ENCODE assay signal across 13 mouse cellular contexts in genomic region chrX:13691865-13692264, GRCm38 (mm10). TPM values are rescaled to one million over a fixed set of nuclear protein-coding genes. Genes with fewer than 3 reads are reported as not detected.
DNase-seq lines count a peak whose midpoint lies in the region; TF ChIP-seq lines count a peak whose summit lies in the region.
"Had no signal": no experiment of that assay in that cellular context is flagged by ENCODE, and none has a peak within 500 bp of the region (broad histone marks: within the 10 kb centered on the region; RNA-seq: fewer than 3 reads in every experiment).

No protein-coding gene starts in this region.

- no peak overlapping the region for H3K4me3 ChIP-seq in heart, adult 2 months
- no peak overlapping the region for H3K4me3 ChIP-seq in lung, adult 2 months (replicated peaks; ENCODE audit: extremely low read depth, low read depth, low read length)
- H3K4me3 ChIP-seq in MEL (ENCODE audit: control insufficient read depth in 1 of 2, insufficient read depth in 1 of 2, low read depth in 2 of 2, low read length in 2 of 2) = no peak overlapping the region
- H3K4me3 ChIP-seq: limb, embryonic 15.5 days; megakaryocyte, embryonic 14.5 days had no signal

- TF ChIP-seq RAD21 in MEL (IDR thresholded peaks at IDR 0.05; ENCODE audit: low read depth, low read length) = peak; percentile 92

- no peak overlapping the region for H3K9ac ChIP-seq in heart, adult 2 months (ENCODE audit: low read depth, low read length)
- H3K9ac ChIP-seq in MEL (ENCODE audit: control insufficient read depth, low read depth, low read length, poor library complexity, severe bottlenecking) = no peak overlapping the region
- H3K9ac ChIP-seq: limb, embryonic 15.5 days had no signal

- H3K9me3 ChIP-seq in MEL (replicated peaks; ENCODE audit: insufficient read depth, low read length) = no peaks in the 10 kb centered on the region
- H3K9me3 ChIP-seq: limb, embryonic 15.5 days; megakaryocyte, embryonic 14.5 days had no signal

- no peaks in the 10 kb centered on the region for H3K79me2 ChIP-seq in heart, adult 2 months (replicated peaks; ENCODE audit: control insufficient read depth, insufficient read depth, low read length)
- H3K79me2 ChIP-seq in MEL (ENCODE audit: control insufficient read depth, insufficient read depth, low read length, poor library complexity) = no peaks in the 10 kb centered on the region

- 72% methylated on average over 4 of the region's 4 CpGs for WGBS in heart, adult 2 months
- WGBS in lung, adult 2 months = 73% methylated on average over 4 of the region's 4 CpGs

- H3K36me3 ChIP-seq in heart, adult 2 months (ENCODE audit: control insufficient read depth, insufficient read depth, low read length) = no peaks in the 10 kb centered on the region
- H3K36me3 ChIP-seq in MEL (ENCODE audit: control insufficient read depth in 1 of 2, insufficient read depth in 2 of 2, low read length in 2 of 2) = no peaks in the 10 kb centered on the region
- H3K36me3 ChIP-seq: limb, embryonic 15.5 days had no signal

- H3K4me1 ChIP-seq in heart, adult 2 months (ENCODE audit: control insufficient read depth, insufficient read depth, low read length) = no peaks in the 10 kb centered on the region
- H3K4me1 ChIP-seq in lung, adult 2 months (ENCODE audit: control insufficient read depth, insufficient read depth, low read length) = no peaks in the 10 kb centered on the region
- no peaks in the 10 kb centered on the region for H3K4me1 ChIP-seq in MEL (ENCODE audit: control insufficient read depth in 1 of 2, insufficient read depth in 2 of 2, low read length in 2 of 2)
- H3K4me1 ChIP-seq: limb, embryonic 15.5 days had no signal

- no peak overlapping the region for H3K27ac ChIP-seq in heart, adult 2 months
- H3K27ac ChIP-seq in MEL (ENCODE audit: control insufficient read depth, low read depth, low read length) = no peak overlapping the region
- H3K27ac ChIP-seq: limb, embryonic 15.5 days had no signal

- DNase-seq in heart, adult 2 months = no peak
- DNase-seq in heart, postnatal 14 days = no peak
- no peak for DNase-seq in lung, adult 2 months
- no peak for DNase-seq in lung, postnatal 10 days
- peak; percentile 46 for DNase-seq in MEL (ENCODE audit: low read depth, low spot score)
- DNase-seq in induced T-regulatory cell, adult 2 months (ENCODE audit: low read depth) = peak; percentile 16
- no peak for DNase-seq in adrenal gland, postnatal 10 days
- DNase-seq in T-cell, adult 2 months (ENCODE audit: low spot score) = no peak
- DNase-seq: cerebellum, postnatal 25 days; kidney, postnatal 4 days had no signal

- peak; percentile 55 for TF ChIP-seq CTCF in heart, adult 2 months (IDR thresholded peaks at IDR 0.05)
- TF ChIP-seq CTCF in lung, adult 2 months (IDR thresholded peaks at IDR 0.05; ENCODE audit: insufficient read depth, low read length) = peak; percentile 6; the same call in 1 of the 2 replicates
- TF ChIP-seq CTCF in MEL (IDR thresholded peaks at IDR 0.05 in 2 of 3, conservative IDR thresholded peaks at IDR 0.05 in 1 of 3; ENCODE audit: control insufficient read depth in 1 of 3, insufficient read depth in 1 of 3, low read depth in 2 of 3, low read length in 3 of 3, poor library complexity in 1 of 3, severe bottlenecking in 1 of 3) = peak; percentile 7 to 73 (median 35); a peak in 4 of 6 replicates

- no peaks in the 10 kb centered on the region for H3K27me3 ChIP-seq in heart, adult 2 months (ENCODE audit: control insufficient read depth, insufficient read depth, low read length)
- no peaks in the 10 kb centered on the region for H3K27me3 ChIP-seq in MEL (ENCODE audit: control insufficient read depth in 1 of 2, insufficient read depth in 2 of 2, low read length in 2 of 2)
- H3K27me3 ChIP-seq: limb, embryonic 15.5 days; megakaryocyte, embryonic 14.5 days had no signal

- no peak for TF ChIP-seq POLR2A in heart, adult 2 months (IDR thresholded peaks at IDR 0.05; ENCODE audit: insufficient read depth, low read depth, low read length)
- TF ChIP-seq POLR2A in lung, adult 2 months (IDR thresholded peaks at IDR 0.05; ENCODE audit: borderline replicate concordance, extremely low read depth, low read depth, low read length) = no peak
- TF ChIP-seq POLR2A in MEL (IDR thresholded peaks at IDR 0.05; ENCODE audit: control insufficient read depth in 1 of 2, insufficient read depth in 1 of 2, low read depth in 1 of 2, low read length in 2 of 2, poor library complexity in 1 of 2) = no peak

- intact Hi-C loops in heart, adult 2 months (cut with DNase I) = no loop called here
- intact Hi-C loops in heart, postnatal 14 days (cut with DNase I) = no loop called here

- TF ChIP-seq EP300 in heart, adult 2 months (IDR thresholded peaks at IDR 0.05; ENCODE audit: insufficient read depth, low read depth, low read length) = no peak
- no peak for TF ChIP-seq EP300 in MEL (IDR thresholded peaks at IDR 0.05; ENCODE audit: low read depth in 1 of 2, low read length in 2 of 2)

TF ChIP-seq in MEL, 35 proteins besides CTCF, POLR2A, EP300 and RAD21:
- TF ChIP-seq SMC3 (IDR thresholded peaks at IDR 0.05; ENCODE audit: low read depth, low read length) (peak; percentile 73), JUND (IDR thresholded peaks at IDR 0.05; ENCODE audit: low read depth, low read length) (no peak), ZC3H11A (IDR thresholded peaks at IDR 0.05; ENCODE audit: low read depth, low read length) (peak; percentile 73), GABPA (IDR thresholded peaks at IDR 0.05; ENCODE audit: low read depth, low read length) (no peak), ZMIZ1 (IDR thresholded peaks at IDR 0.05; ENCODE audit: low read depth, low read length) (no peak), NRF1 (IDR thresholded peaks at IDR 0.05; ENCODE audit: insufficient read depth, low read depth, low read length, poor library complexity, severe bottlenecking) (no peak), MYC (IDR thresholded peaks at IDR 0.05; ENCODE audit: low read depth, low read length) (no peak), HCFC1 (IDR thresholded peaks at IDR 0.05; ENCODE audit: low read depth, low read length) (no peak), POLR2AphosphoS5 (IDR thresholded peaks at IDR 0.05; ENCODE audit: borderline replicate concordance, low read depth, low read length) (no peak), TAL1 (IDR thresholded peaks at IDR 0.05; ENCODE audit: low read length) (no peak)
TF ChIP-seq in MEL: peak in this region for 2.

RNA-seq across cellular contexts. Expression of gene Gpr82, which starts 30.7 kb away (rescaled TPM):
- not detected for total RNA-seq in heart, adult 2 months (2021)
- not detected in 2 replicates for polyA plus RNA-seq in heart, adult 2 months (2012; rRNA removed)
- not detected for total RNA-seq in heart, postnatal 14 days (2021)
- polyA plus RNA-seq in lung, adult 2 months (2012; rRNA removed) = 0.08 TPM in 1 of 2 replicates, not detected in the other
- 0.12 and 0.13 TPM in 2 replicates for total RNA-seq in MEL (2012; rRNA removed)
- polyA plus RNA-seq in MEL (2012; ENCODE audit: insufficient read depth in 1 of 2, insufficient read length in 2 of 2, low read depth in 1 of 2, low replicate concordance in 2 of 2, missing spikeins in 1 of 2) = under 1 TPM in 1 of 2 experiments, not detected in 1; 0.06 TPM
- total RNA-seq in adrenal gland, postnatal 10 days (2021) = not detected
- polyA plus RNA-seq: brain, embryonic 14.5 days had no signal

RNA-seq across cellular contexts. Expression of gene Gpr34, which starts 60.0 kb away (rescaled TPM):
- 1 to 10 TPM in 1 of 2 experiments, under 1 TPM in 1; 0.96 to 1.6 TPM for total RNA-seq in heart, adult 2 months (2021)
- polyA plus RNA-seq in heart, adult 2 months (2012; rRNA removed) = 0.45 and 0.97 TPM in 2 replicates
- total RNA-seq in heart, postnatal 14 days (2021) = 1 to 10 TPM; 1.4 to 1.7 TPM
- 0.16 and 0.47 TPM in 2 replicates for polyA plus RNA-seq in lung, adult 2 months (2012; rRNA removed)
- total RNA-seq in MEL (2012; rRNA removed) = 0.04 and 0.10 TPM in 2 replicates
- polyA plus RNA-seq in MEL (2012; ENCODE audit: insufficient read depth in 1 of 2, insufficient read length in 2 of 2, low read depth in 1 of 2, low replicate concordance in 2 of 2, missing spikeins in 1 of 2) = not detected
- total RNA-seq in adrenal gland, postnatal 10 days (2021) = 1 to 10 TPM; 1.2 to 1.8 TPM

Comparison
In these comparisons a context has a peak if more than half of its experiments do, and no peak if none do; other contexts are left out.
1. DNase-seq: peak in MEL (single experiment) and induced T-regulatory cell, adult 2 months (single experiment); none in heart, adult 2 months (0 of 2), heart, postnatal 14 days (0 of 2), lung, adult 2 months (single experiment), lung, postnatal 10 days (single experiment), adrenal gland, postnatal 10 days (single experiment) and T-cell, adult 2 months (single experiment).
2. Peak in every context shown above with its lines, with median percentiles within 50 percentile points of each other: CTCF ChIP-seq.